Mouse (Mus musculus) heart, embryonic 11.5 days (tissue): ENCODE results near the gene Gm5662. TPM values are rescaled to one million over a fixed set of nuclear protein-coding genes. Genes with fewer than 3 reads are reported as not detected.
"Not testable (repeated sequence)": the region's sequence is repeated elsewhere in the genome, so short reads cannot be mapped to it uniquely, and the experiment has no call there.

Source experiments
- ATAC-seq: fragments of 200-750 bp; cut with Nextera tagmentation; replicated peaks from 2 replicates; pipeline ENCODE4 v1.8.0; 2017; ENCODE audit warnings: moderate library complexity; ENCODE audit not compliant: insufficient number of reproducible peaks, low FRiP score, low TSS enrichment
- H3K27ac ChIP-seq: fragments of 300-500 bp; sonication (generic); 2 replicates; pipeline ENCODE4 v1.5.1; 2014; ENCODE audit warnings: mild to moderate bottlenecking, low read depth, low read length
- H3K27me3 ChIP-seq: fragments of 300-500 bp; sonication (generic); 2 replicates; pipeline ENCODE4 v1.6.1; 2014; ENCODE audit warnings: mild to moderate bottlenecking, low read length, mixed read lengths; ENCODE audit not compliant: control insufficient read depth, insufficient read depth
- H3K36me3 ChIP-seq: fragments of 300-500 bp; sonication (generic); 2 replicates; pipeline ENCODE4 v1.6.1; 2014; ENCODE audit warnings: mild to moderate bottlenecking, low read length, moderate library complexity, mixed read lengths; ENCODE audit not compliant: control insufficient read depth, insufficient read depth
- H3K4me1 ChIP-seq: fragments of 300-500 bp; sonication (generic); 2 replicates; pipeline ENCODE4 v1.6.1; 2014; ENCODE audit warnings: low read length; ENCODE audit not compliant: control insufficient read depth, insufficient read depth
- H3K4me2 ChIP-seq: fragments of 300-500 bp; sonication (generic); 2 replicates; pipeline ENCODE4 v1.6.1; 2014; ENCODE audit warnings: mild to moderate bottlenecking, moderate library complexity
- H3K4me3 ChIP-seq: fragments of 300-500 bp; sonication (generic); 2 replicates; pipeline ENCODE4 v1.5.1; 2014; ENCODE audit warnings: low read depth, low read length
- H3K9ac ChIP-seq: fragments of 300-500 bp; sonication (generic); 2 replicates; pipeline ENCODE4 v1.6.1; 2014; ENCODE audit warnings: mild to moderate bottlenecking, low read depth, low read length, moderate library complexity
- H3K9me3 ChIP-seq: fragments of 300-500 bp; sonication (generic); replicated peaks from 2 replicates; pipeline ENCODE4 v1.6.1; 2016; ENCODE audit warnings: low read length; ENCODE audit not compliant: control insufficient read depth
- WGBS: fragments of 180-500 bp; shearing (Covaris S2); extraction: QIAGEN DNeasy Blood & Tissue Kit; methylation state at CpG from one replicate; pipeline ENCODE4 v1.1.7; 2014; ENCODE audit not compliant: insufficient replicate concordance; 5-methylcytosine and 5-hydroxymethylcytosine counted together
- polyA plus RNA-seq: library from polyadenylated mRNA; unstranded; fragments of >200 nt; fragmentation: Nextera tagmentation; extraction: Ambion mirVana; gene quantifications from 2 replicates; pipeline ENCODE4 v1.2.1, GENCODE M21; 2014

Gm5662 gene
- not detected in 2 replicates for polyA plus RNA-seq

DNA sequence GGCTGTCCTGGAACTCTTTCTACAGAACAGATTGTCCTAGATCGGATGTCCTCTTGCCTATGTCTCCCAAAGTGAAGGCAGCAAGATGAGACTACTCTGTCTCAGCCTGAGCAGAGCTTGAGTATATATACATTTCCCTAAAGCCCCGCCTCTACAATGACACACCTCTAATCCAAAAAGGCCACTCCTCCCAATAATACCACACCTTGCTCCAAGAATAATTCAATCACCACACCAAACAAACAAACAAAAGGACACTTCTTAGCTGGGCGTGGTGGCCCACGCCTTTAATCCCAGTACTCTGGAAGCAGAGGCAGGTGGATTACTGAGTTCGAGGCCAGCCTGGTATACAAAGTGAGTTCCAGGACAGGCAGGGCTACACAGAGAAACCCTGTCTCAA lies at the start of gene Gm5662:
Gene Gm5662 (minus strand): TSS at position 101 of the 400 bp plus-strand sequence.
- not testable (repeated sequence) for H3K4me3 ChIP-seq, H3K27me3 ChIP-seq, H3K36me3 ChIP-seq, H3K27ac ChIP-seq, H3K9me3 ChIP-seq, H3K4me1 ChIP-seq, ATAC-seq, H3K9ac ChIP-seq, H3K4me2 ChIP-seq
- WGBS: 76% methylated on average over 5 of the region's 5 CpGs

DNA sequence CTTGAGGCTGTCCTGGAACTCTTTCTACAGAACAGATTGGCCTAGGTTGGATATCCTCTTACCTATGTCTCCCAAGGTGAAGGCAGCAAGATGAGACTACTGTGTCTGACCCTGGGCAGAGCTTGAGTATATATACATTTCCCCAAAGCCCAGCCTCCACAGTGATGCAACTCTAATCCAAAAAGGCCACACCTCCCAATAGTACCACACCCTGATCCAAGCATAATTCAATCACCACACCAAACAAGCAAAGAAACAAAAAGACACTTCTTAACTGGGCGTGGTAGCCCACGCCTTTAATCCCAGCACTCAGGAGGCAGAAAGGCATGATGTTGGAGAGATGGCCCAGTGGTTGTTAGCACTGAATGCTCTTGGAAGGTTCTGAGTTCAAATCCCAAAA lies 49.6 kb upstream of the Gm5662 start, which contains the start of gene Gm5039:
Gene Gm5039 (minus strand): TSS at position 101 of the 400 bp plus-strand sequence.
- not testable (repeated sequence) for H3K9me3 ChIP-seq, H3K4me3 ChIP-seq, H3K4me1 ChIP-seq, H3K9ac ChIP-seq, H3K27me3 ChIP-seq, ATAC-seq, H3K27ac ChIP-seq, H3K4me2 ChIP-seq, H3K36me3 ChIP-seq
- WGBS: 83% methylated on average over 2 of the region's 2 CpGs

GRCm38 (mm10) chr12:88314556-88314955 lies 40.3 kb upstream of the Gm5662 start:
- H3K4me1 ChIP-seq: no peaks in the 10 kb centered on the region
- no peaks in the 10 kb centered on the region for H3K36me3 ChIP-seq
- H3K9me3 ChIP-seq: no peaks in the 10 kb centered on the region
- no peak overlapping the region for H3K9ac ChIP-seq
- H3K27me3 ChIP-seq: no peaks in the 10 kb centered on the region
- H3K27ac ChIP-seq: no peak overlapping the region
- H3K4me2 ChIP-seq: no peak overlapping the region
- 58% methylated on average over 3 of the region's 3 CpGs for WGBS
- no peak for ATAC-seq
- H3K4me3 ChIP-seq: no peak overlapping the region

DNA sequence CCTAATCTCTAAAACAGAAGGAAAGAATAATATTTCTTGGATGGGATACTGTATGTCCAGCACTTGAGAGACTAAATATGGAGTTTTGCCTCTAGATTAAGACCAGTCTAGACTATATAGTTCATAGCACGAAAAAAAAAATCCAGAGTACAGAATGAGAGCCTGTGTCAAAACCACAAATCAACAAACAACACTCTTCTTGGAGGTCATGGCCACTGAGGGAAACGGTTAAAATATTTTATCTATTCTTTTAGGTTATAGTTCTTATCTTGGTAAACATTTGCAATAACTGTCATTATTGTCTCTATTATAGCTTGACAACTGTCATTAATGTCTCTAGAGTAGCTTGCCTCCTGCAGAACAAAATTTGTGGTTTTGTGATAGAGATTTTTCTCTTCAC lies 22.9 kb upstream of the Gm5662 start:
- WGBS: 75% methylated on average over 2 of the region's 2 CpGs

GRCm38 (mm10) chr12:88293082-88293481 lies 18.8 kb upstream of the Gm5662 start:
- H3K9ac ChIP-seq, H3K4me1 ChIP-seq, ATAC-seq, H3K27ac ChIP-seq, H3K27me3 ChIP-seq, H3K4me3 ChIP-seq, H3K36me3 ChIP-seq, H3K9me3 ChIP-seq, H3K4me2 ChIP-seq: not testable (repeated sequence)
- WGBS: 67% methylated on average over 4 of the region's 4 CpGs

More for the DNA sequence above, 22.9 kb upstream of the Gm5662 start:
- H3K4me2 ChIP-seq, H3K27me3 ChIP-seq, H3K36me3 ChIP-seq, H3K27ac ChIP-seq, H3K4me3 ChIP-seq, ATAC-seq, H3K9ac ChIP-seq, H3K9me3 ChIP-seq, H3K4me1 ChIP-seq: not testable (repeated sequence)

- not testable (repeated sequence) for H3K9ac ChIP-seq, H3K36me3 ChIP-seq, H3K27me3 ChIP-seq, H3K9me3 ChIP-seq, H3K4me1 ChIP-seq, H3K27ac ChIP-seq, ATAC-seq, H3K4me2 ChIP-seq, H3K4me3 ChIP-seq
- 66% methylated on average over 5 of the region's 5 CpGs for WGBS
Measured at GRCm38 (mm10) chr12:88285224-88285623, 10.9 kb upstream of the Gm5662 start.

DNA sequence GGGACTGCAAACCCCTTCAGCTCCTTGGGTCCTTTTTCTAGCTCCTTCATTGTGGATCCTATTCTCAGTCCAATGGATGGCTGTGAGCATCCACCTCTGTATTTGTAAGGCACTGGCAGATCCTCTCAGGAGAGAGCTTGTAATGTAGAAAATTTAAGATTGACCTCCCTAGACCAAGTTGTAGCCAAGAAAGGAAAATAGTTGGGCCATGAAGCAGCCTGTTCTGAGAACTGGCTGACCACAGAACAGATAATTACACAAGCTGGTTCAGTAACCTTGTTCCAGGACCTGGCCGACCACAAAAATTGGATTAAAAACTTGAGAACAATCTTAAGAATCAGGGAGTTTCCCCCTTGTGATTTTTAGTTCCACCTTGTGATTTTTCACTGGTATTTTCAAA lies 17.1 kb downstream of the Gm5662 start:
- no peaks in the 10 kb centered on the region for H3K27me3 ChIP-seq
- no peaks in the 10 kb centered on the region for H3K36me3 ChIP-seq
- no peak overlapping the region for H3K27ac ChIP-seq
- H3K4me1 ChIP-seq: no peaks in the 10 kb centered on the region
- no peak overlapping the region for H3K9ac ChIP-seq
- 38% methylated on average over 1 of the region's 1 CpGs for WGBS
- no peaks in the 10 kb centered on the region for H3K9me3 ChIP-seq
- no peak overlapping the region for H3K4me2 ChIP-seq
- H3K4me3 ChIP-seq: no peak overlapping the region
- no peak for ATAC-seq

DNA sequence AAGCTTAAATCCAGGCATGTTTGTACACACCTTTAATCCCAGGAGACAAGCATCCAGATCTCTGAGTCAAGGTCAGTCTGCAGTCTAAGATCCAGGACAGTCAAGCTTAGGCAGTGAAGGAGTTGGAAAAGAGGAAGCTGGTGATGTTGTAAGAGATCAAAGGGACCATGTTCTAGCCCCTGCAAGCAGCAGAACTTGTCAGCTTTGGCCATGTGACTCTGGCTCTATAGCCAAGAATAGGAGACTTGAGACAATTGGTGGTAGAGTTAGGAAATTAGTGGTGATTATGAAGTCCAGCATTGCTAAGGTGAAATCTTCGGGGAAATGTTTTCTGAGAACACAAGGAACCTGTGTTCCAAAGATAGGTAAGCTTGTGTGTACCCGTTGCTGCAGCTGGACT lies 18.4 kb downstream of the Gm5662 start:
- H3K36me3 ChIP-seq, H3K27ac ChIP-seq, H3K9me3 ChIP-seq, H3K4me2 ChIP-seq, H3K9ac ChIP-seq, H3K4me3 ChIP-seq, H3K4me1 ChIP-seq, ATAC-seq, H3K27me3 ChIP-seq: not testable (repeated sequence)
- 55% methylated on average over 2 of the region's 2 CpGs for WGBS

DNA sequence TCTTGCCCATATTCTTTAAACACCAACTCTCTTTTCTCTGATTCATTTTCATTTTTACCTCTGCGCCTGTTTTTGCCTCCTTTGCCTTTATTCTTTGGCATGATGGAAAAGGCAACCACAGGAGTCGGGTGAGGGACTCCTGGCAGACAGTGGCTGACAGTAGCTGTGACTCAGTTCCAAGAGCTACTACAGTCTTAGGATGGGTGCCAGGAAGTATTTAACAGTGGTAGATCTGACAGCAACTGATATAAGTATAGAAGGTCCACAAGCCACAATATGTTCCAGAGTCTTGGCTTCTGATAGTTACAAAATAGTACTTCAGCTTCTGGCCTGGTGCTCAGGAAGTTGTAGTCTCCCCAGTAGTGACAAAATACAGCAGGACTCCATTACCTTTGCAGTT lies 24.3 kb downstream of the Gm5662 start, which contains the start of gene Gm8332:
Gene Gm8332 (minus strand): TSS at position 101 of the 400 bp plus-strand sequence.
- not testable (repeated sequence) for H3K4me3 ChIP-seq, H3K9ac ChIP-seq, ATAC-seq, H3K27ac ChIP-seq, H3K9me3 ChIP-seq, H3K4me2 ChIP-seq, H3K4me1 ChIP-seq, H3K36me3 ChIP-seq, H3K27me3 ChIP-seq
- WGBS: 75% methylated on average over 1 of the region's 2 CpGs
